Mouse (Mus musculus) natural killer cell, adult 2 months (primary cell): ENCODE measurements around the gene Gucy2e.

Experiments
- DNase-seq, 2 experiments: peaks; one replicate each; pipeline ENCODE4 v3.0.0; 2022; ENCODE audit warnings: low spot score in 2 of 2

The Gucy2e gene

DNA sequence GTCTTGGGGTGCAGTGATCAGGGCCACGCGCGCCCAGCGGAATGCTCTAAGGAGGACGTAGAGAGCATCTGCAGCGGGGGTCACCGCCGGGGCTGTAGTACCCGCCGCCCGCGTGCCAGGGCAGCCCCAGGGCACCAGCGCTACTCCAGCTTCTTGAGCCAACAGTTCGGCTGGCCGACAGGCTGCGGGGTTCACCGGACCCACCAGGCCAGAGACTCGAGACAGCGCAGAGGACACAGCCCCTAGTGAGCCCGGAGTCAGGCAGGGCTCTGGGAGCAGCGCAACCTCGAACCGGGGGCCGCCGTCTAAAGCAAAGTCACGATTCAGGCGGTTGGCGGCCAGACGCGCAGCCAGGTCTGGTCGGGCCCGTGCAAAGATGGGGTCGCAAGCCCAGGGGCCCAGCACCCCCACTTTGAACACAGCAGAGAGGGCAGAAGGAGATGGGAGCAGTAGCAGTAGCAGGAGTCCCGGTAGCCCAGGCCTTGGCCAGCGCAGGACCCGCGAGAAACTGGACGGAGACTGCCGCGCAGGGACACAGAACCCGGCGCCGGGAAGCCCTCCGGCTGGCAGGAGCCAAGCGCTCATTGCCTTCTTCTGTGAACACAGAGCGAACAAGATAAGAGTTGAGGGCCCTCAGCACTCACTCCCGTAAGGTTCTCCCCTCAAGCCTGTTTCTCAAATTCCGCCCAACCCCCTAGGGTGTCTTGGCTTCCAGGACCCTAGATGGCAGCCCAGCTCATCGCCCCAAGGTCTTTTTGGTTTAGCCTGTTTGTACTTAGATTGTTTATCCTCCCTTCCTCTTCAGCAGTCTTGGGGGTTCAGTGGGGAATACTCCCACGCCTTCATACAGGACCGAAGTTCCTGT is 543 bp downstream of the Gucy2e start:
- no peak for DNase-seq

DNA sequence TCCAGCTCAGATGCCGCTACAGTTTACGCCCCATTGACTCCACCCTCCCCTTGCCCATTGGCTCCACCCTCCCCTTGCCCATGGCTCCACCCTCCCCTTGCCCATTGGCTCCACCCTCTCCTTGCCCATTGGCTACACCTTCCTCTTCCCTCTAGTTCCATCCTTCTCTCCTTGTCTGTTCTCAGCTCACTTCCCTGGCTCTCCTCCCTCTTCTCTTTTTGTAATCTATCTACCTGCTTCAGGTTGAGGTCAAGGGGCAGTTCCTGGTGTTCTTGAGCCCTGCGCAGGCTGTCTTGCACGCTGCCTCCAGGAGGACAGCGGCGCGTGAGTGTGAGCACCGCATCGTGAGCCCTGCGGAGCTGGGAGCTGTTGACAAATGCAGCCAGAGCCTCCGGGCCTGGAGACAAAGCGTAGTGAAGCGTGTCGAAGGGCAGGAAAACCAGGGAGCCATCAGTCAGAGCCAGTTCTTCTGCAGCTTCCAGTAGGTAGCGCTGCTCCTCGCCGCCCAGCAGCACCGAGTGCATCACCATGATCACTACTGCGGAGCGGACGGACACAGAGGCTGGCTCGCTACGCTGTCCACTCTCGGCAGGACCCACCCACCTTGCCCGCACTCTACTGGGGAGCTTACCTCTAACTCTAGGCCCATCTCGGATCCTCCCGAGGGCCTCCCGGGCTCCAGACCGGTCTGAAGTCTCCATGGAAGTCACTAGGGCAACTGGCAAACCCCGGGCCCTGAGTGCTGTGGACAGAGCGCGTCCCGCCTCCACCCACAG is 1.4 kb downstream of the Gucy2e start:
- peak; percentile 61 to 66 for DNase-seq

DNA sequence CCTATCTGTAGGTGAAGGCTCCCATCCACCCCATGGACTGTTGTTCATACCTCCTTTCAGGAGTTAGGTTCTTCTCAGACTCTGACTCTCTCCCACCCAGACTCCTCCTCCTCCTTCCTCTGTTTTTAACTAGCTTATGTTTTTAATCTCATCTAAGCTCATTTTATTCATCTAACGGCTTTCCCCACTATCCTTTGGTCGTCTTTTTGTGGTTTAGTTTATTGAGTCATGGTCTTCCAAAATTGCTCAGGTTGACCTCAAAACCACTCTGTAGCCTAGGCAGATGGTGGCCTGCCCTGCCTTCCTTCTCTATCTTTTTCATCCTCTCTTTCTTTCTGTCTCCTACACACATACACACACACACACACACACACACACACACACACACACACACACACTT is 3.7 kb downstream of the Gucy2e start:
- no peak for DNase-seq

DNA sequence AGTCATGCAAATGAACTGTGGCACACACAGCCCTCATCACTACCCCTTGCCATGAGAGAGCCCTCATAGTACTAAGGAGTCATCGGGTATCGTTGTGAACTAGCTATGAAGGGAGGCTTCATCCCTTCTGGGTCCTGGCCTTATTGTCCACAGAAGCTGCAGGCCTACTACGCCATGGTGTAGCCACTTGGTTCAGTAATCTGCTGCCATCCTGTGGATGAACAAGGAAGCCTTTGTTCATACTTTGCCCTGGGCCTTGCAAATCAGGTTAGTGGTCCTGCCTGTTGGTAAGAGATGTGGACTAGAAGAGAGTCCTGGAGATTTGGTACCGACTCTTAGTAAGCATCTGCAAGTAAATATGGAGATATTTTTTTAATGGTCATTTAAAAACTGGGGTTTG is 6.4 kb downstream of the Gucy2e start:
- no peak for DNase-seq

DNA sequence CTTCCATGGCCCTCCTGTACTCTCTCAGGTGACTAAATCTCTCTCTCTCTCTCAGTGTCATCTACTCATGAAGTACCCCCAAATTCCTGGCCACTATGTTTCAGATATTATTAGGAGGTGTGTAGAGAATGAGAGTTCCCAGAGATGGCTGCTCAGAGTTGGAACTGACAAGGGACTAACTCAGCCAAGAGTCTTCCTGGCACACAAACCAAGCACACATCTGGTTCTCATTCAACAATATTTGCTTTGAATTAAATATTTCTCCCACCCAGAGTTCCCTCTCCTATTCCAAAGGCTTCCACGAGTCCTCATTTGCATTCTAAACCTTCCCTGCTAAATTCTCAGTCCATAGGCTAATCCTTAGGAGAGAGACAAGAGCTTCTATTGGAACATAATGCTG is 11.1 kb downstream of the Gucy2e start:
- DNase-seq = no peak

DNA sequence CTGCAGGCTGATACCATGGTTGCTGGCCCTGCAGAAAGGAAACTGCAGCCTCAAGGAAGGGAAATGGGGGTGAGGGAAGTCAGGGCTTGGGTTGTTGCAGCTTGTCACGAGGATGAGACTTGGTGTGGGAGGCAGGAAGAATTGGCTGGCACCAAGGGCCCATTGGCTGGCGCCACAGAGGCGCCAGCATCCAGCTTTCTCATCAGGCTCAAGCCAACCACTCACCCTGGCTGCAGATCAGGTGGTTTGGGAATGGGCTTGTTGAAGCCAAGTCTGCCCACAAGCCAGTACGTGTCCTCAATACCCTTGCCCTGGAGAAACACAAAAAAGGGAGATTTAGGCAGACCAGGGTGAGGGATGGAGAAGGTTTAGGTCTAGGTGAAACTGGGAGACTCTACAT is 13.7 kb downstream of the Gucy2e start:
- no peak for DNase-seq

DNA sequence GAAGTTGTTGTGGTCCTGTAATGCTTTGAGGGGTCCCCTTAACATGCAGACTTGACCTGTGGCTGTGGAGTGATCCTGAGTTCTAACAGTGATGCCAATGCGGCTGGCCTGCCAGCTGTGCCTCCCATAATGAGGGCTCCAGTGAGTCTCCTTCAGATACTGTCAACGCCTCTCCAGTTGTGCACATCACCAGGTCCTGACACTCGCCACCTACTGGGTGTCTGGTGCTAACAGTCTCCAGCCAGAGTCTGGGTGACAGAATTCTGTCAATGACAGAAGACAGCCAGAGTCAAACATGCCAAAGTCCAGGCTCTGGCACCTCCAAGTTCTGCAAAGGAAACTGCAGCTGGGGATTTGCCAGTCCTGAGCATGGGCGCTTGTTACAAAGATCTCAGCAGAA is 15.8 kb downstream of the Gucy2e start:
- no peak for DNase-seq

DNA sequence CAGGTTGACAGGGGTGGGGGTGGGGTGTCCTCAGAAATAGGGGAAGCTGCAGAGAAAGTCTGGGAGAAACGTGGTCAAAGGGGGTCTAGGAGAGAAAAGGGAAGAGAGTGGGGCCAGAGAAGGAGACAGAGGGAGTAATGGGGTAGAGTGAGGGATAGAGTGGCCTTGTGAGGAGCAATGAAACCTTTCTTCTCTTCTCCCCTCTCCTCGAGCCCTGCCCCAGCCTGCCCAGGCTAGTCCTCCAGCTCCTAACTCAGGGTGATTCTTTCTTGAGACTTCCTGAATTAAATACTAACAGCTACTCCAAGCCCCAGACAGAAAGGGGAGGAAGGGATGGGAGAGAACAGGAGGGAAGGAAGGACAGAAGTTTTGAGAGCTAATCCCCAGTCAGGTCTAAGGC is 18.2 kb downstream of the Gucy2e start:
- no peak for DNase-seq

DNA sequence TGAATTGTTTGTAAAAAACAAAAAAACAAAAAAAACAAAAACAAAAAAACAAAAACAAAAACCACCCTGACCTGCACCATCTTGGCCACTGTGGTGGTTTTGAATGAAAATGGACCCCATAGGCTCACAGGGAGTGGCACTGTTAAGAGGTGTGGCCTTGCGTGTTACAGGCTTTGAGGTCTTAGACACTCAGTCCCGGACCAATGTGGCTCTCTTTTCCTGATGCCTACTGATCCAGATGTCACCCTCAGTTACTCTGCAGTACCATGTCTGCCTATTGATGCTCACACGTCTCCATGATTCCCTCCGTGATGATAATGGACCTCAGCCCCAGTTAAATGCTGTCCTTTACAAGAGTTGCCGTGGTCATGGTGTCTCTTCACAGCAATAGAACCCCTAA is 19.4 kb downstream of the Gucy2e start:
- DNase-seq = no peak

DNA sequence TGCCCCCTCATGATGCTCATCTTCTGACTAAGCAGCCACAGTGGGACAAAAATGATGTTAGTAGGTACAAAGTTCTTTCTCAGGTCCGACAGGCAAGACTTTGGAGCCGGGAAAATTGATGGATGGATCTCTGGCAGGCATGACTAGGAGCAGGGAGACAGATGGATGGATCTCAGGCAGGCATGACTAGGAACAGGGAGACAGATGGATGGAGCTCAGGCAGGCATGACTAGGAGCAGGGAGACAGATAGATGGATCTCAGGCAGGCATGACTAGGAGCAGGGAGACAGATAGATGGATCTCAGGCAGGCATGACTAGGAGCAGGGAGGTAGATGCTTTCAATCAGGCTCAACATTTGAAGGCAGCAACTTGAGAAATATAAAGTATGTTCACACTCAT is 25.4 kb downstream of the Gucy2e start:
- DNase-seq = no peak

DNA sequence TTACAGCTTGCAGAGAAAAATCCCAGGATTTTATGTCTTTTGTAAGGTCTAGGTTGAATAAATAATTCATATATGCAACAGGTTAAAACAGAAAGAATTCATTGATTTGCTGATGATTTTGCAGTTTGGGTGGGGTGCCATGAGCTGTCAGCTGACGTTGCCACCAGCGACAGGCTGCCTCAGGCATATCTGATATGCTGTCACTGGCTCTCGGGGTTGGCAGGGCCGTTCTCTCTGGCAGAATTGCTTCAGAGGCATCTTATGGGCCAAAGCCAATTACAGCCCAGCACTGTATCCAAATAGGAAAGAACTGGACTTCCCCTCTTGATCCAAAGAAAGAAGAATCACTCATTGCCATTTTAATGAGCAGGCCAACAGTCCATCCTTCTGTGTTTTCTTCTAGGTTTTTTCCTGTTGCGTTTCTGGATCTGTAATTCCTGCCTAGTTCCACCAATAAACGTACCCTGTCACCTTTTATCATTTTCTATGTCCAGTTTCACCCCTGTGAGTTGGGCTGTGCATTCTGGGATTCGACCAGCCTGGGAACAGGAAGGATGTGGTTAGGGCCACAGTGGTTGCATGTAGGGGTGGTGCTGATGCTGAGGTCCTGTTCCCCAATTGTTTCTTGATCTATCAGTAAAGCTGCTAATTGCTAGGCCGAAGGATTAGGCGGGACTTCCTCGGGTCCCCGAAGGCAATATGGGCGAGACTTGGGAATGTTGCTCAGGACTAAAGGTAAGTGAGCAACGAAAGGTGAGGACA is 34.2 kb downstream of the Gucy2e start:
- no peak for DNase-seq

DNA sequence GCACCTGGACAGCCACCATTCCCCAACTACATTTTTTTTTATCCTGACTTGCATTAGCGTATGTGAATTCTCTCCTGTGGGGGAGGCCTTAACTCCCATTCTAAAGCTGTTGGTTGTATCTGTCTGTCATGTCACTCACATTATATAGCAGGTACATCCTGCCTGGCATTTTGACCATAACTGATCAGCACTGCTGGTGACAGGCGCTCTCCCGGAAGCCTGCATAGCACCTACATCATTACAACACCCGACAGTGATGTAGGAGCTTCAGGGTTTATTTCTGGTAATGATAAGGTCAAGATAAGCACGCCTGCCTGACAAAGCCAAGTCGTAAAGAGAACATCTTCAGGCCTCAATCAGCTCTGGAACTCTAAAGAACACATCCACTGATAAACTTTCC is 36.6 kb downstream of the Gucy2e start:
- DNase-seq = no peak

DNA sequence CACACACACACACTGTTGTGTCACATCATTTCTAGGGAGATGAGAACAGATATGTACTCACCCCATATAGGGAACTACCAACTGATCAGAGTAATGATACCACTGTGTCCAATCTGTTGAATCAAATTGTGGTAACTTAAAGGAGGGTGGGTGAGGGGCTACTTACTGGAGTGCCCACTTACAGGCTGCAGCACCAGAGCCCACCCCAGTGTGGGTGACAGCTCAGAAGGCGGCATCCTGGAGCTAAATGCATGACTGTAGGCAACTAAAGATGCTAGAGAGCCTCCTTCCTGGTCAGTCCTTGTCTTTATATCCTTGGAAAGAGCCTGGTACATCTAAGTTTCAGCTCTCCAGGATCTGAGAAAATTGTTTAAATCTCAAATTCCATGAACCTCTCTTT is 37.6 kb downstream of the Gucy2e start:
- no peak for DNase-seq

DNA sequence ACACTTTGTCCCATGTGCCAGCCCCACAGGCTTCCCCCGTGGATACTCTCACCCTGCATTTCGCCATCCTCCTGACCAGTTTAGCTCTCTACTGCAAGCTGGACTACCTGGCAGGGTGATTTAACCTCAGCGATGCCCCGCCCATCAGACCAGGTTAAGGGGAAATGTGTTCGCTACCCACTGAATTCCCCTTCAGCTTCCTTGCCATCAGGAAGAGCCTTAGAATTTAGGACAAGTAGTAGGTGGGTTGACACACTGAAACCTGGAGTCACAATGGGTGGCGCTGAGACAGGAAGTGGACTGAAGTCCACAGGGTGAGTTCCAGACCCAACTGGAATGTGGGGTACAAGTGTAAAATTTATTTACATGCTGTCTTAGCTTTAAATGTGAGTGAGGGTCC is 39.1 kb downstream of the Gucy2e start, which contains the start of gene Alox8:
Alox8 (minus strand) TSS at position 101 of the 400 bp plus-strand sequence.
- no peak for DNase-seq

DNA sequence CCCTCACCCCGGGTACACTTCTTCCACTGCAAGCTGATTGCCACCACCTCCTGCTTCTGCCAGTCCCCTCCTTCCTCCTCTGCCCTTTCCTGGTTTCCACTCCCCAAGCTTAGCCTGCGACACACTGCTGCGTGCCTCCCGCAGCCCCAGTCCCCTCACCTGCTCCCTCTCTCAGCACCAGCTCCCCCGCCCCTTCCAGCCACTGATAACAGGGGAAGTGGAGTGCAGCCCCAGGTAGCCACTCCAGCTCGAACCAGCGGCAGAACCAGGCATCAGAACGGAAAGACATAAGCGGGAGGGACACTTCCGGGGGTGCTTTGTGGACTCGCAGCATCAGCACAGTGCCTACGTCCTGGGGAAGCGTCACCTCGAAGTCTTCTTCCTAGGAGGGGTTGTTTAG is 39.6 kb downstream of the Gucy2e start:
- peak; percentile 14 to 20 for DNase-seq

DNA sequence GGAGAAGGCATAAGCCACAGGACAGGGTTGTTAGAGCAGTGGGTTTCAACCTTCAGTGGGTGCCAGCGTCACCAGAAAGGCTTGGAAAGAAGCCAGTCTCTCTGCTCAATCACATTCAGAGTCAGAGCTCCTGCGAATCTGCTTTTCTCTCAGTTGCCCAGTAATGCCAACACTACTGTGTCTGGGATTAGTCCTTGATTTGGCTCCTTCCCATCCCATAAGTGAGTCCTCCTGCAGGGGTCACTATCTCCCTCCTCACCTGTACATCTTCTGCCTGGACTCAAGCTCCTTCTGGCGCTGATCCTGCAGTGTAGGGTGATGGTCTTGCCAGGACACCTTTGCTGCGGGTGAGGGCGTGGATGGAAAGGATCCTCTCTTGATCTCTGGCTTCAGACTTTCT is 40.1 kb downstream of the Gucy2e start:
- DNase-seq = no peak

DNA sequence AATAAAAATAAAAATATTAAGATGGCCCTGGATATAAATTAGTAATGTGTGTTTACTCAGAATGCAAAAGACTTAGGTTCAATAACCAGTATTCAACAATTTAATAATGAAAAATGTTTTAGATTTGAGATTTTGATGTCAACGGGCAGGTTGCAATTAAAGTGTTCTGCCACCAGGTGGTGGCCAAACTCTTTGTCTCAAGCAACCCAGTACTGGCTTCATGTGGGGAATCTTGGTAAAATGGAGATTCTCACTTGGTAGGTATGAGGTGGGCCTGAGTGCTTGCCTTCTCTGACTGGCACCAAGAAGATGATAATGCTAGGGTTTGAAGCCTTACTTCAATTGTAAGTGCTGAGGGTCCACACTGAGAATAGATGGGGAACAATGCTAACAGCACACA is 44.0 kb downstream of the Gucy2e start:
- DNase-seq = peak in 1 of 2 experiments; percentile 22

DNA sequence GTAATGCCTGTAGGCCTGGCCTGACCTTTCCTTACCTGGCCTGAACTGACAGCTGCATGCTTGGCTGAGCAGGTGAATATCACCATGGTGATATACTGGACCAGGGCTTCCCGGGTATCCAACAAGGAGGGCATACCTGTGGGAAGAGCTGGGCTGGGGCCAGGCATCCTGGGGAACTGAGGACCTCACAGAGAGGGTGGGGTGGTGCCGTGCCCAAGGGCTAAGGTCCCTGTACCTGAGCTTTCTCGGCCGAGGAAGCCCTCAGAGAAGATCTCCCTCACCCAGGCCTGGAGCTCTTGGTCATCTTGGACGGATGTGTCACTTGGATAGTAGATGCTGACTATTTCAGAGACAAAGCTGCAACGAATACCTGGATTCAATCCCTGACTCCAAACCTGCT is 50.9 kb downstream of the Gucy2e start:
- no peak for DNase-seq

DNA sequence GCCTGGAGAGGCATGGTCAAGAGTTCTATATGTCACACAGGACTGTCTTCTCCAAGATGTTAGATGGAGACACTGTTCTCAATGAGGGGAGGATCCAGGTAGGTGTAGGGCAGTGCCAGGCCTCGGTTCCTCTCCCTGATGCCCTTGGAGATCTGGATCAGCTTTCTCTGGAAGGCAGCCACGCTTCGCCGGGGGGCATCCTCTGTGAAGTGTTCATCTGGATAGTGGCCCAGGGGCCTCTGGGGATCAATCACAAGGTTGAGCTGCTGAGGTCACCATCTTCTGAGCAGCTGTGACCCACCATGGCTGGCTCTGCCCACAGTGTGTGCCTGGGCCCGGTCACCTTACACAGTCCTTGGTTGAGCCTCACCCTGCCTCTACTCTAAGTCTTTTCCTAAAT is 51.8 kb downstream of the Gucy2e start:
- DNase-seq = no peak

DNA sequence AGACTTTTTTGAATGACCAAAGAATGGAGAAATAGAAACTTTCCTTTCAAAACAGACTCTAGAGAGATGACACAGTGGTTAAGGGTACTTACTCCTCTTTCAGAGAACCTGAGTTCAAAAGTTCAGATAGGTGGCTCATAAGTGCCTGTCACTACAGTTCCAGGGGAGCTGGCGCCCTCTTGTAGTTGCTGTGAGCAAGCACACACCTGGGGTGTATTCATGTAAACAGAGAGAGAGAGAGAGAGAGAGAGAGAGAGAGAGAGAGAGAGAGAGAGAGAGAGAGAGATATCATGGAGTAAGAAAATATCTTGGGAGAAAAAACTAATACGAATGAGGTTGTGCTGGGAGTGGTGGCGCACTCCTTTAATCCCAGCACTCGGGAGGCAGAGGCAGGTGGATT is 56.7 kb downstream of the Gucy2e start:
- DNase-seq = no peak

DNA sequence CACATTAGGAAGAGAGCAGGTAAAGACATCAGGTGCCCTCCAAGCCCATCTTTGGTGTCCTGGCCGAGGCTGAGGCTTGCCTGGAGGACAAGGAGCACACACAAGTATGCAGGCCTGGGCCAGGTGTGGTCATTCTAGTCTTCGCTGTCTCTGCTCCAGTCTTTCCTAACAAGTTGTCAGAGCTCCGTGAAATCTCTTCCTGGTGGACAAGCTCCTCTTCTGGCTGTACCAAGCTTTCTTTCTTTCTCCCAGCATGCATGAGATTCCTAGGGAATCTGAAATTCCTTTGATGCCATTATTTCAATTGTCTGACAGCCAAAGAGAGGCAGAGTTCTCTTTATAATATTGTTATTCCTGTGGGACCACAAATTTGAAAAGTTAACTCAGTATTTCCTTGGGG is 57.3 kb downstream of the Gucy2e start:
- DNase-seq = no peak

DNA sequence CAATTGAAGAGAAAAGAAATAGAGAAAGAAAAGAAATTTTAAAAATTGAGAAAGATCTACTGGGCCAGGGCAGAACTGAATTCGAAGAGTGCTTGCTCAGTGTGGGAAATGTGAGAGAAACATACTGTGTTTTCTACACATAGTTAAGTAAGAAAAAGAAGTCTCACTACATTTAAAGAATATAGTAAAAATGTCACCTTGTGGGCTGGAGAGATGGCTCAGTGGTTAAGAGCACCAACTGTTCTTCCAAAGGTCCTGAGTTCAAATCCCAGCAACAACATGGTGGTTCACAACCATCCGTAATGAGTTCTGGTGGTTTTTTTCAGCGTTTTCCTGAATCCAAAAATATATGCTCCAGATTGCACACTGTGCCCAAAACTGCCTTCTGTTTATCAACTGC is 58.3 kb downstream of the Gucy2e start:
- DNase-seq = no peak
